Mouse (Mus musculus): ENCODE data around the gene Prkag2.

The Prkag2 gene

GRCm38 (mm10) chr5:24915119-24915518, 185.3 kb downstream of the Prkag2 start:
- no peak for DNase-seq (ENCODE audit: low spot score)

GRCm38 (mm10) chr5:24913656-24914055, 186.8 kb downstream of the Prkag2 start:
- DNase-seq (ENCODE audit: low spot score) = no peak

GRCm38 (mm10) chr5:24908820-24909716, 191.4 kb downstream of the Prkag2 start:
- no peak for DNase-seq (ENCODE audit: low spot score)

- DNase-seq (ENCODE audit: low spot score) = peak; percentile 87
These were observed 192.2 kb downstream of the Prkag2 start for GRCm38 (mm10) chr5:24908141-24908819.

GRCm38 (mm10) chr5:24907737-24908136, 192.7 kb downstream of the Prkag2 start:
- DNase-seq (ENCODE audit: low spot score) = no peak

GRCm38 (mm10) chr5:24906844-24907243, 193.6 kb downstream of the Prkag2 start:
- DNase-seq (ENCODE audit: low spot score) = no peak

GRCm38 (mm10) chr5:24904941-24905340, 195.5 kb downstream of the Prkag2 start:
- no peak for DNase-seq (ENCODE audit: low spot score)

- DNase-seq (ENCODE audit: low spot score) = no peak
These were observed 196.0 kb downstream of the Prkag2 start for GRCm38 (mm10) chr5:24904423-24904822.

GRCm38 (mm10) chr5:24904001-24904400, 196.4 kb downstream of the Prkag2 start:
- DNase-seq (ENCODE audit: low spot score) = no peak

- no peak for DNase-seq (ENCODE audit: low spot score)
These were observed 197.6 kb downstream of the Prkag2 start for GRCm38 (mm10) chr5:24902835-24903234.

- DNase-seq (ENCODE audit: low spot score) = no peak
These were observed 204.8 kb downstream of the Prkag2 start for GRCm38 (mm10) chr5:24895606-24896005.

- no peak for DNase-seq (ENCODE audit: low spot score)
These were observed 205.6 kb downstream of the Prkag2 start for GRCm38 (mm10) chr5:24894814-24895213.

GRCm38 (mm10) chr5:24892461-24892860, 208.0 kb downstream of the Prkag2 start:
- no peak for DNase-seq (ENCODE audit: low spot score)

- DNase-seq (ENCODE audit: low spot score) = no peak
These were observed 210.6 kb downstream of the Prkag2 start for GRCm38 (mm10) chr5:24889860-24890259.

GRCm38 (mm10) chr5:24888874-24889591, 211.4 kb downstream of the Prkag2 start:
- DNase-seq (ENCODE audit: low spot score) = no peak

GRCm38 (mm10) chr5:24887271-24887670, 213.2 kb downstream of the Prkag2 start:
- DNase-seq (ENCODE audit: low spot score) = no peak

- DNase-seq (ENCODE audit: low spot score) = no peak
These were observed 221.7 kb downstream of the Prkag2 start for GRCm38 (mm10) chr5:24878713-24879112.

- DNase-seq (ENCODE audit: low spot score) = no peak
These were observed 222.4 kb downstream of the Prkag2 start for GRCm38 (mm10) chr5:24877836-24878624.

GRCm38 (mm10) chr5:24876653-24877052, 223.8 kb downstream of the Prkag2 start:
- DNase-seq (ENCODE audit: low spot score) = no peak

GRCm38 (mm10) chr5:24874111-24874510, 226.3 kb downstream of the Prkag2 start:
- no peak for DNase-seq (ENCODE audit: low spot score)

GRCm38 (mm10) chr5:24873221-24873620, 227.2 kb downstream of the Prkag2 start:
- DNase-seq (ENCODE audit: low spot score) = no peak

- peak; percentile 57 for DNase-seq (ENCODE audit: low spot score)
These were observed 229.2 kb downstream of the Prkag2 start for GRCm38 (mm10) chr5:24871276-24871675.

All from left cerebral cortex, adult 11 months (tissue).